Mouse (Mus musculus) liver, postnatal 0 days (tissue): ENCODE data around the gene Man2b1.

Experiments
- CTCF ChIP-seq: sonication (generic); IDR thresholded peaks from 2 replicates; pipeline ENCODE4 v1.5.1; 2016; ENCODE audit warnings: antibody characterized with exemption, low read depth
- EP300 ChIP-seq: IDR thresholded peaks from 2 replicates; pipeline ENCODE4 v1.6.1; 2016; ENCODE audit warnings: antibody characterized with exemption, low read depth, mild to moderate bottlenecking

DNA sequence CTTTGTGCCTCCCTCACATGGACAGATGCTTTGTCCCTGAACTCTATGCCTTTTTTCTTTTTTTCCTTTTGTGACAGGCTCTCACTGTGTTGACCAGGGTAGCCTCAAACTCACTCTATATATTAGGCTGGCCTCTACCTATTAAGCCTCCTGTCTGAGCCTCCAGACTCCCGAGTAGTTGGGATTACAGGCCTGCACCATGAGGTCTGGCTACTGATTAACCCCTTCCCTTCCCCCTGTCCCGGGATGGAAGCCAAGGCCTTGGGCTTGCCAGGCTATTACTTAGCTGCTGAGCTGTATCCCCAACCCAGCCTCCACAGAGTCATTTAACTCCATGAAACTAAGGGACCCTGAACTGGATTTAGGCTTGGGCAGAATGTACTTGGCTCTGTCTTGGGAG is 17.9 kb upstream of the Man2b1 start:
- TF ChIP-seq CTCF, result no peak
- no peak for TF ChIP-seq EP300
